Mouse (Mus musculus): Measurements from ENCODE around the gene Hacd3.
"Not testable (repeated sequence)": the region's sequence is repeated elsewhere in the genome, so short reads cannot be mapped to it uniquely, and the experiment has no call there.

Gene Hacd3

DNA sequence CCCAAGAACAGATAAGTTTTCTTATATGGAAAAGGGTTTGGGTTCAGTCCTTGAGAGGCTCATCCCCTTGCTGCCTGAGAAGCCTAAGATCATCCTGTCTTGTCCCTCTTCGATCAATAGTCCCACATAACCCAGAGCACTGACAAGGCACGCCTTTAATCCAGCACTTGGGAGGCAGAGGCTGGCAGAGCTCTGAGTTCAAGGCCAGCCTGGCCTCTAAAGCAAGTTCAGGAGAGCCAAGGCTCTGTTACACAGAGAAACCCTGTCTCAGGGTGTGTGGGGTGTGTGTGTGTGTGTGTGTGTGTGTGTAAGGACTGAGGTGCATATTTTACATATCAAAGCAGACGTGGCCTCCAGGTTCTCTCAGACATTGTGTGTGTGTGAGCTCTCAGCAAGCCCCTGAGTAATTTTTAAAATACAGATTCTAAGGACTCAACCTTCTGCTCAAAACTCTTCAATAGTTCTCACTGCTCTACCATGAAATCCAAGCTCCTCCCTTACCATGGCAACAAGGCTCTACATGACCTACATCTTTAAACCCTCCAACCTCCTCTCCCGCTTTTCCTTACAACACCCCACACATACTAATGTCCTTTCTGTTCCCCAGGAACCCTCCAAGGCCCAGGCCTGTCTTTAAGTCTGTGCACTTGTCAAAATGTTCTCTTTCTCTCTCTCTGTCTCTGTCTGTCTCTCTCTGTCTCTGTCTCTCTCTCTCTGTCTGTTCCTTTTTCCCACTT is 5.1 kb downstream of the Hacd3 start:
- no peak for DNase-seq

- no peak for DNase-seq
Measured at GRCm38 (mm10) chr9:65015461-65016222, 5.9 kb downstream of the Hacd3 start.

- DNase-seq, result peak; percentile 21 to 27
Measured at GRCm38 (mm10) chr9:65011304-65011703, 10.2 kb downstream of the Hacd3 start.

- peak; percentile 6 to 28 for DNase-seq
Measured at GRCm38 (mm10) chr9:65010632-65011031, 10.9 kb downstream of the Hacd3 start.

DNA sequence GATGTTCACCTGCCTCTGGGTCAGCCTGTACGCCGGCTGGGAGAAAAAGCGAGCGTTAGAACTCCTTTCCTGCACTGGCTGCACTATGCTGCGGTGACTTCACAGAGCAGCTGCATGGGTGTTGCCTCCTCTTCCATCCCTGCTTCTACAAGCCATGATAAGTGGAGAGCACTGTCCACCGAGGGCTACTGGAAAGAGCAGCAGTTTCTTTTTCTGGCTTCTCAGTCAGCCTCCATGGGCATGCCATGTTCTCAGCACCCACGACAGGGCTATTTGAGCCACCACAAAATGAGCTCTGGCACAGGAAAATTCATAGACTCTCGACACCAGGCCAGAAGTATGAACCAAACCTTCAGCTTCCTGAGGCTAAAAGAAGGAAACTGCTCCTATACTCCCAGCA is 15.8 kb downstream of the Hacd3 start:
- DNase-seq, result no peak

DNA sequence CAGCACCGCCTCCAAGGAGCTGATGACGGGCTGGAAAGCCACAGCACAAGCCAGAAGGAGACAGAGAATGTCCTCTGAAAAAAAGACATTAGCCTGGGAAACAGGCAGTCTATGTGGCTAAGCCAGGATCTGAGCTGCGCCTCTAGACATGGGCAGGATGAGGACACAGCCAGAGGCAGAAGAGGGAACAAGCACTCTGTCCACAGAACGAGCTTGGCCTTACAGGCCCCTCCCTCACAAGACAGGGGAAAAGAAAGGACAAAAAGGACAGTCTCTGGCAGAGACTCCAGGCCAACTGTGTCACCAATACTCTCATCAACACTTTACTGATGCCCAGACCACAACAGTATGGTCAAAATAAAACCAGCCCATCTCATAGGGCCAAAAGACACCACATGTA is 20.0 kb downstream of the Hacd3 start:
- no peak for DNase-seq

GRCm38 (mm10) chr9:64995464-64995863 is 26.0 kb downstream of the Hacd3 start:
- not testable (repeated sequence) for DNase-seq

- no peak for DNase-seq
Measured at GRCm38 (mm10) chr9:64990291-64990690, 31.2 kb downstream of the Hacd3 start.

GRCm38 (mm10) chr9:64988443-64988842 is 33.0 kb downstream of the Hacd3 start:
- DNase-seq, result no peak

GRCm38 (mm10) chr9:64987651-64988050 is 33.8 kb downstream of the Hacd3 start:
- DNase-seq, result no peak

DNA sequence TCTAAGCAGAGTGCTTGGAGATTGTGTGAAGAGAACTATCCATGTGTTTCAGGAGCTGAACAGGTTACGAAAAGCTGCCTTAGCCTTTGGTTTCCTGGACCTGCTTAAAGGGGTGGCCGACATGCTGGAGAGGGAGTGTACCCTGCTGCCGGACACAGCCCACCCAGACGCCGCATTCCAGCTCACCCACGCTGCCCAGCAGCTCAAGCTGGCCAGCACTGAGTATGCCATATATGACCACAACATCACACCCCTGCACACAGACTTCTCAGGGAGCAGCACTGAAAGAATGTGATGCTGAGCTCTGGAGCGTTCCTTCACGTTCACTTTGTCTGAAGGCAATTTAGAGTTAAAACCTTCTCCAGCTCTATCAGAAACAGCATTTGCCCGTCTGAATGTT is 35.7 kb downstream of the Hacd3 start:
- no peak for DNase-seq

DNA sequence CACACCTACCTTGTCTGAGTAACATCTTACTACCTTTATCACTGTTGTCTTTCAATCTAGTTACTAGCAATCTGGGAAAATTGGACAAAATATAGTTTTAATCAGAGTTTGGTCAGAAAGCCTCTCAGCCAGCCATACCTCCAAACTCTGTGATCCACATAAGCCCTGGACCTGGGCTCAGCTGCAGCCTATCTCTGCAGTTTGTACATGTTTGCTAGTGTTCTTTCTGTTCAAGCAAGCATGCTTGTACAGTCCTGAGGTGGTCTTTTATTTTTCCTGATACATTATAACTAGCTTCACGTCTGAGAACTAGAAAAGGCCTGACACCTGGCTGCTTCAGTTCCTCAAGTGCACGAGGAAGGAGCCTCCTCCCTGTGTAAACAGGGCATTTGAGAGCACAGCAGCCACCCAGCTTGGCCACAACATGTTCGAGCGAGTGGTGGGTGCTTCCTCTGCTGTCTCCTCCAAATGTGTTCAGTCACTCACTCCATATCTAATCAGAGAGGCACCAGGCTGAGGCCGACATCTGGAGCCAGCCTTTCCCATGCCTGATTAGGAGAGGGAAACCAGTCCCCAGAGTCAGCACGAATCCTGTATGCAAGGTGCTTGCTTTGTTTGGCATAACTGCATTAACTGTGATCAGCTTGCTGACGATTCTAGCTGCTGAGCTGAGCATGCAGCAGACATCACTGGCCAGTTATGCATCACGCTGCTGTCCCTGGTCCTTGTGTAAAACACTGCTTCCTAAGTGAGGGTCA is 36.3 kb downstream of the Hacd3 start:
- no peak for DNase-seq

DNA sequence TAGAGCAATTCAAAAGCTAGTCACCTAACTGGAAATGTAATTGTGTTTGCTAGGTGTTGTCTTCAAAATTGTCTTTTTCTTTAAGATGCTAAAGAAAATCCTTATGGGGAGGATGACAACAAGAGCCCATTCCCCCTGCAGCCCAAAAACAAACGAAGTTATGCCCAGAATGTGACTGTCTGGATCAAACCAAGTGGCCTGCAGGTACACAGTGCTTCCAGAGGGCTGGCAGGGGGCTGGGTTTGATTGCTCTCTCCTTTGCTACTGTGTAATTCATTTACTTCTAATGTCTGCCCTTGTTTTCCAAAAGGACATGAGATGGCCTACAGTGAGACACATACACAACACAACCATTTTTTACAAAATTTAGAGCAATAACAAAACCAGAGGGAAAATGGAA is 39.6 kb downstream of the Hacd3 start:
- DNase-seq, result no peak

DNA sequence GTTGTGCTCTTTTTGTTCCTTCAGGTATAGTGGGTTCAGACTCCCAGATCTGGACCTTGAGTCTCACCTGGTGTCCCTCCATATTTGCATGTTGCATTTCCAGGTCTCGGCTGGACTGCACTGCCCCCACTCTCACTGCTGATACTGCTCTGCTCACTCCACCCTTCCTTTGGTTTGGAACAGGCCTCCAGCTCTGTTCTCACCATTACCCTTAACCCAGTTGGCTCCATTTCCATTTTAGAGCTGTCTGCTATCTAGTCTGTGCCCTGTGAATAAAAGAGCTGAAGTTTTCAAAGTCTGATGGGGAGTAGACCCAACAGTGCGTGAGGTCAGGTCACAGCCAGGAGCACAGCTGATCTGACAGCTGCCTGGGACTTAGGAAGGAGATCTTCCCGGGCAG is 40.9 kb downstream of the Hacd3 start:
- no peak for DNase-seq

DNA sequence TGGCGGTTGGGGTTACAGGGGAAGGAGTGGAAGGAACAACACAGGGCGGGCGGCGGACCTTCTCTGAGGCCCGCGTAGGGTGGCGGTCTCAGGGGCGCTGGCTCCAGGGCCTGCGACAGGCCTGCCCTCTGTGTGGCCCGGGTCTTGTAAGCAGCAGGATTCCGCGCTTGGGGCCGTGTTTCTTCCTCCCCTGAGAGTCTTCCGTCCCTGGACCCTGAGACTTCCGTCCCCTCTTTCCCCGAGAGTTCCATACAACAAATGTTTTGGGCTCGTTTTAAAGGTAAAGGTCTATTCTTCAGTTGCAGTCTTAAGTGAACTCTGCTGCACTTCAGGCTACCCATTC is 60.5 kb downstream of the Hacd3 start:
- DNase-seq, result no peak

DNA sequence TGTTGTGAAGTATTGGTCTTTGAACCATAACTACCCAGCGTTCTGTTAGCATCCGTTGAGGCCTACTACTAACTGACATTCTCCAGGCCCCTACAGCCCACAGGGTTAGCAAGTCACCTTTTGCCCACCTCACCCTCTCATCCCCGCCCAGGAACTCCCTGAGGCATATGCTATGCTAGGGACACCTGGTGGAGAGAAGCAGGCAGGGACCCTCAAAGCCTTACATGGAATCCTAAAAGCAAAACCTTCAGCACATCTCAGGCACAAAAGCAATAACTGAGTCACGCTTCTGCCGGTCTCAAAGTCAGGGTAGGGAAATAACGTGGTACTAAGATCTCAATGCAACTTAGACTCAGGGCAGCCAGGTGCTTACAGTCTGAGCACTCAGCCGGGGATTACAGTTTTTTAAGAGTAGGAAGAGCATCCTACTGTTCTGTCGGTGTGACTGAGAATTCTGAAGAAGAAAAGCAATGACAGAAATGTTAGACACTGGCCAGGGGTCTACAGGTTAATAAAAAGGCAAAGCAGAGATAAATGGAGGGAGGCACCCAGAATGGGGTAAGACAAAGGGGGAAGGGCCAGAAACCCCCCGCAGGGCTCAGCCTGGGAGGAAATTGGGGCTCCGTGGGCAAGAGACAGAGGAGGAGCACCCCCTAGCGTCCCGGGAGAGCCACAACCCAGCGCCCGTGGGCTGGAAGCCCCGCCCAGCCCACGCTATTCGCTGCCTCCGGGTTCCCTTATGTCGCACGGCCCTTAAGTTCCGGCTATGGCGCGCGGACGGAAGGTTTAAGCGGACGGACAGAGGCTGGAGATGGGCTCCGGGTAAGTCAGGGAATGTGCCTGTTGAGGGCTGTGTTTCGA is 61.1 kb downstream of the Hacd3 start, which contains the start of gene Ints14:
Ints14 (plus strand) TSS at position 789 of the 861 bp plus-strand sequence.
- DNase-seq, result peak; percentile 94 to 98

- DNase-seq, result no peak
Measured at GRCm38 (mm10) chr9:64957276-64957675, 64.2 kb downstream of the Hacd3 start.

GRCm38 (mm10) chr9:64956337-64956736 is 65.2 kb downstream of the Hacd3 start:
- peak; percentile 32 to 51 for DNase-seq

- no peak for DNase-seq
Measured at GRCm38 (mm10) chr9:64953190-64953589, 68.3 kb downstream of the Hacd3 start.

DNA sequence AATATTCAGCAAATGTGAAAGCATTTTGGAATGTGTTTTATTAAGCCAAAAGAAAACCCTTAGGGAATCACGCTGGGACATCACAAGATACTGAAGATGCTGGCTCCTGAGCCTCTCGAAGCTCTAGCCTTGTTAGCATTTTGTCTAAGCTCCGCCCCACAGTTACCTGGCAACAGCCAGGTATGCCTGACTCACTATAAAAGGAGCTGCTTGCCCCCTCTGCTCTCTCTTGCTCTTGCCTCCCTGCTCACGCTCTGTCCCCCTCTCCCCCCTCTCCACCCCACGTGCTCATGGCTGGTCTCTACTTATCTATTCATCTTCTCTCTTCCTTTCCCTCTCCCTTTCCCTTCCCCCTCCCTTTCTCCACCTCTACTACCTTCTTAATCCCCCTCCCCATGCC is 69.4 kb downstream of the Hacd3 start:
- no peak for DNase-seq

GRCm38 (mm10) chr9:64951161-64951657 is 70.3 kb downstream of the Hacd3 start, which contains the start of gene Slc24a1:
Gene Slc24a1 (minus strand): TSS chr9:64951607.
- DNase-seq, result no peak

- DNase-seq, result no peak
Measured at GRCm38 (mm10) chr9:64947483-64948095, 73.9 kb downstream of the Hacd3 start.

All from thymus, postnatal 36 days (tissue).